Mouse (Mus musculus) midbrain, embryonic 11.5 days (tissue): ENCODE measurements around the gene Sipa1l3. TPM values are rescaled to one million over a fixed set of nuclear protein-coding genes. Genes with fewer than 3 reads are reported as not detected.

Source experiments
- ATAC-seq: fragments of 200-750 bp; cut with Nextera tagmentation; 2 replicates; pipeline ENCODE4 v1.8.0; 2017; ENCODE audit warnings: moderate TSS enrichment, moderate library complexity; ENCODE audit not compliant: low FRiP score
- DNase-seq: peaks from one replicate; pipeline ENCODE4 v3.0.0; 2015; ENCODE audit warnings: low spot score; ENCODE audit errors: missing footprints
- H3K27ac ChIP-seq: fragments of 300-500 bp; sonication (generic); 2 replicates; pipeline ENCODE4 v1.5.1; 2014; ENCODE audit warnings: low read depth, low read length
- H3K27me3 ChIP-seq: fragments of 300-500 bp; sonication (generic); 2 replicates; pipeline ENCODE4 v1.6.1; 2014; ENCODE audit warnings: mild to moderate bottlenecking, low read length, moderate library complexity, mixed read lengths; ENCODE audit not compliant: control insufficient read depth, insufficient read depth
- H3K36me3 ChIP-seq: fragments of 300-500 bp; sonication (generic); 2 replicates; pipeline ENCODE4 v1.6.1; 2014; ENCODE audit warnings: mild to moderate bottlenecking, low read length, moderate library complexity, mixed read lengths; ENCODE audit not compliant: control insufficient read depth, insufficient read depth
- H3K4me1 ChIP-seq: fragments of 300-500 bp; sonication (generic); 2 replicates; pipeline ENCODE4 v1.6.1; 2014; ENCODE audit warnings: low read length; ENCODE audit not compliant: control insufficient read depth, insufficient read depth
- H3K4me2 ChIP-seq: fragments of 300-500 bp; sonication (generic); 2 replicates; pipeline ENCODE4 v1.6.1; 2014; ENCODE audit warnings: mild to moderate bottlenecking, moderate library complexity
- H3K4me3 ChIP-seq: fragments of 300-500 bp; sonication (generic); 2 replicates; pipeline ENCODE4 v1.5.1; 2014; ENCODE audit warnings: low read depth, low read length
- H3K9ac ChIP-seq: fragments of 300-500 bp; sonication (generic); 2 replicates; pipeline ENCODE4 v1.6.1; 2014; ENCODE audit warnings: low read length
- H3K9me3 ChIP-seq: fragments of 300-500 bp; sonication (generic); 2 replicates; pipeline ENCODE4 v1.6.1; 2016; ENCODE audit warnings: low read length; ENCODE audit not compliant: control insufficient read depth
- WGBS: fragments of 180-500 bp; shearing (Covaris S2); extraction: QIAGEN DNeasy Blood & Tissue Kit; methylation state at CpG from one replicate; pipeline ENCODE4 v1.1.7; 2014; 5-methylcytosine and 5-hydroxymethylcytosine counted together
- polyA plus RNA-seq: library from polyadenylated mRNA; unstranded; fragments of >200 nt; fragmentation: Nextera tagmentation; extraction: Ambion mirVana; gene quantifications from 2 replicates; pipeline ENCODE4 v1.2.1, GENCODE M21; 2014

Sipa1l3 gene
- polyA plus RNA-seq, 1 experiment from 2014 or later: 7.8 TPM

GRCm38 (mm10) chr7:29541608-29542007 is 23.2 kb upstream of the Sipa1l3 start:
- no peak overlapping the region for H3K9ac ChIP-seq

DNA sequence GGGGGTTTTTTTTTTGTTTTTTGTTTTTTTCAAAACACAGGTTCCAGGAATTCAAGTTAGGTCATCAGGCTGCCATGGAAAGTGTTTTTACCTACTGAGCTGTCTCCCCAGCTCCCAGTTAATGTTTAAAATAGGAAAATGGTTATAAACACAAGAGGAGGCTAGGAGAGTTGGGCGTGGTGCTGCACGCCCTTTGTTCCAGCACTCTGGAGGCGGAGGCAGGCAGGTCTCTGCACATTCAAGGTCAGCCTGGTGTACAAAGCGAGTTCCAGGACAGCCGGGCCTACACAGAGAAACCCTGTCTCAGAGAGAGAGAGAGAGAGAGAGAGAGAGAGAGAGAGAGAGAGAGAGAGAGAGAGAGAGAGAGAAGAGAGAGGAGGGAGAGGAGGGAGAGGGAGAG is 22.7 kb upstream of the Sipa1l3 start:
- ATAC-seq (no peak), DNase-seq (no peak)
- no peak overlapping the region for H3K4me3 ChIP-seq
- no peaks in the 10 kb centered on the region for H3K36me3 ChIP-seq
- no peak overlapping the region for H3K27ac ChIP-seq
- H3K9ac ChIP-seq: no peak overlapping the region
- H3K4me2 ChIP-seq: no peak overlapping the region
- WGBS: 91% methylated on average over 5 of the region's 5 CpGs
- no peaks in the 10 kb centered on the region for H3K27me3 ChIP-seq
- H3K9me3 ChIP-seq: no peaks in the 10 kb centered on the region
- no peaks in the 10 kb centered on the region for H3K4me1 ChIP-seq

More at GRCm38 (mm10) chr7:29541608-29542007, 23.2 kb upstream of the Sipa1l3 start:
- Histone ChIP-seq H3K36me3 (no peaks in the 10 kb centered on the region), H3K27ac (no peak overlapping the region), H3K9me3 (no peaks in the 10 kb centered on the region), H3K4me3 (no peak overlapping the region), H3K27me3 (no peaks in the 10 kb centered on the region), H3K4me2 (no peak overlapping the region), H3K4me1 (no peaks in the 10 kb centered on the region)
- ATAC-seq (no peak), DNase-seq (no peak)
- WGBS: 83% methylated on average over 4 of the region's 4 CpGs

GRCm38 (mm10) chr7:29540631-29541030 is 22.2 kb upstream of the Sipa1l3 start:
- no peak for ATAC-seq
- Histone ChIP-seq H3K36me3 (no peaks in the 10 kb centered on the region), H3K4me2 (no peak overlapping the region), H3K4me1 (no peaks in the 10 kb centered on the region), H3K9me3 (no peaks in the 10 kb centered on the region), H3K4me3 (no peak overlapping the region), H3K27me3 (no peaks in the 10 kb centered on the region), H3K27ac (no peak overlapping the region), H3K9ac (no peak overlapping the region)
- 86% methylated on average over 7 of the region's 7 CpGs for WGBS
- no peak for DNase-seq

- WGBS: 3% methylated on average over 5 of the region's 5 CpGs
These were observed 5.3 kb upstream of the Sipa1l3 start for GRCm38 (mm10) chr7:29523700-29524099.

GRCm38 (mm10) chr7:29521841-29522575 is 3.6 kb upstream of the Sipa1l3 start:
- Histone ChIP-seq H3K4me3 (no peak overlapping the region), H3K27me3 (peaks cover 2% of the 10 kb centered on the region; the same call in 1 of the 2 replicates), H3K4me1 (peaks cover 12% of the 10 kb centered on the region), H3K4me2 (no peak overlapping the region), H3K27ac (no peak overlapping the region), H3K9ac (no peak overlapping the region), H3K9me3 (no peaks in the 10 kb centered on the region), H3K36me3 (no peaks in the 10 kb centered on the region)
- WGBS: 61% methylated on average over 5 of the region's 5 CpGs
- peak; percentile 88 for DNase-seq
- ATAC-seq: no peak

More at GRCm38 (mm10) chr7:29523700-29524099, 5.3 kb upstream of the Sipa1l3 start:
- Histone ChIP-seq H3K36me3 (no peaks in the 10 kb centered on the region), H3K4me2 (no peak overlapping the region), H3K9me3 (no peaks in the 10 kb centered on the region), H3K27me3 (no peaks in the 10 kb centered on the region; the same call in 1 of the 2 replicates), H3K9ac (no peak overlapping the region), H3K4me1 (peaks cover 3% of the 10 kb centered on the region; the same call in 1 of the 2 replicates), H3K27ac (no peak overlapping the region), H3K4me3 (no peak overlapping the region)
- ATAC-seq: no peak
- peak; percentile 93 for DNase-seq

- ATAC-seq (no peak), DNase-seq (no peak)
- Histone ChIP-seq H3K9me3 (no peaks in the 10 kb centered on the region), H3K9ac (no peak overlapping the region), H3K27me3 (peaks cover 4% of the 10 kb centered on the region; the same call in 1 of the 2 replicates), H3K4me3 (no peak overlapping the region), H3K36me3 (no peaks in the 10 kb centered on the region), H3K4me1 (peaks cover 16% of the 10 kb centered on the region), H3K27ac (no peak overlapping the region), H3K4me2 (no peak overlapping the region)
- WGBS: 71% methylated on average over 5 of the region's 5 CpGs
These were observed 2.9 kb upstream of the Sipa1l3 start for GRCm38 (mm10) chr7:29521365-29521764.

GRCm38 (mm10) chr7:29520794-29521193 is 2.4 kb upstream of the Sipa1l3 start:
- H3K4me2 ChIP-seq: no peak overlapping the region
- H3K36me3 ChIP-seq: no peaks in the 10 kb centered on the region
- H3K4me3 ChIP-seq: no peak overlapping the region
- WGBS: 81% methylated on average over 2 of the region's 2 CpGs
- DNase-seq (no peak), ATAC-seq (no peak)
- H3K9me3 ChIP-seq: no peaks in the 10 kb centered on the region
- H3K27me3 ChIP-seq: peaks cover 4% of the 10 kb centered on the region; the same call in 1 of the 2 replicates
- no peak overlapping the region for H3K9ac ChIP-seq
- H3K4me1 ChIP-seq: peaks cover 16% of the 10 kb centered on the region
- H3K27ac ChIP-seq: no peak overlapping the region

DNA sequence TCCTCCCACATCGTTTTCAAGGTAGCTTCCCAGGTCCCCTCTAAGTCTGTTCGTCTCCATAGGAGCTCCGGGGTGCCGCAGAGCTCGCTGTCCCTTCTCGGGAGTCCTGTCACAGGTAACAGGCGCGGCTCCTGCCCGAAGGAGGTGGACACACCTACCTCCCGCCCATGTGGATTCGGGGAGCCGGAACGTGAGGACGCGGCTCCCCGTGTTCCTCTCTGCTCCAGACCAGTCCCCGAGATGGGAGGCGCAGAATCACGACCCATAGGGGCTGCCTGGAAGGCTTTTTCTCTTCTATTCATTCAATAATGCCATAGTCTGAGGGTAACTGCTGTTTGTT is 740 bp upstream of the Sipa1l3 start:
- Histone ChIP-seq H3K4me1 (peaks cover 16% of the 10 kb centered on the region), H3K36me3 (no peaks in the 10 kb centered on the region), H3K4me2 (peak overlapping the region; percentile 90), H3K27ac (no peak overlapping the region), H3K4me3 (peak overlapping the region; percentile 85), H3K9ac (peak overlapping the region; percentile 65), H3K27me3 (peaks cover 4% of the 10 kb centered on the region; the same call in 1 of the 2 replicates), H3K9me3 (no peaks in the 10 kb centered on the region)
- ATAC-seq (peak; percentile 23; the same call in 1 of the 2 replicates), DNase-seq (no peak)
- WGBS: under 1% methylated on average over 19 of the region's 19 CpGs

- Histone ChIP-seq H3K9me3 (no peaks in the 10 kb centered on the region), H3K9ac (peak overlapping the region; percentile 79), H3K4me2 (peak overlapping the region; percentile 90), H3K4me3 (peak overlapping the region; percentile 85), H3K4me1 (peaks cover 16% of the 10 kb centered on the region), H3K27ac (no peak overlapping the region), H3K36me3 (no peaks in the 10 kb centered on the region), H3K27me3 (peaks cover 4% of the 10 kb centered on the region; the same call in 1 of the 2 replicates)
- 1% methylated on average over 28 of the region's 28 CpGs for WGBS
- no peak for ATAC-seq
- DNase-seq: no peak
These were observed 404 bp downstream of the Sipa1l3 start for GRCm38 (mm10) chr7:29518054-29518420.
